Mouse (Mus musculus): Measurements from ENCODE around the gene Zdhhc7.
A peak's percentile ranks its signal among the peaks of the same experiment; 100 is the strongest.

The Zdhhc7 gene

DNA sequence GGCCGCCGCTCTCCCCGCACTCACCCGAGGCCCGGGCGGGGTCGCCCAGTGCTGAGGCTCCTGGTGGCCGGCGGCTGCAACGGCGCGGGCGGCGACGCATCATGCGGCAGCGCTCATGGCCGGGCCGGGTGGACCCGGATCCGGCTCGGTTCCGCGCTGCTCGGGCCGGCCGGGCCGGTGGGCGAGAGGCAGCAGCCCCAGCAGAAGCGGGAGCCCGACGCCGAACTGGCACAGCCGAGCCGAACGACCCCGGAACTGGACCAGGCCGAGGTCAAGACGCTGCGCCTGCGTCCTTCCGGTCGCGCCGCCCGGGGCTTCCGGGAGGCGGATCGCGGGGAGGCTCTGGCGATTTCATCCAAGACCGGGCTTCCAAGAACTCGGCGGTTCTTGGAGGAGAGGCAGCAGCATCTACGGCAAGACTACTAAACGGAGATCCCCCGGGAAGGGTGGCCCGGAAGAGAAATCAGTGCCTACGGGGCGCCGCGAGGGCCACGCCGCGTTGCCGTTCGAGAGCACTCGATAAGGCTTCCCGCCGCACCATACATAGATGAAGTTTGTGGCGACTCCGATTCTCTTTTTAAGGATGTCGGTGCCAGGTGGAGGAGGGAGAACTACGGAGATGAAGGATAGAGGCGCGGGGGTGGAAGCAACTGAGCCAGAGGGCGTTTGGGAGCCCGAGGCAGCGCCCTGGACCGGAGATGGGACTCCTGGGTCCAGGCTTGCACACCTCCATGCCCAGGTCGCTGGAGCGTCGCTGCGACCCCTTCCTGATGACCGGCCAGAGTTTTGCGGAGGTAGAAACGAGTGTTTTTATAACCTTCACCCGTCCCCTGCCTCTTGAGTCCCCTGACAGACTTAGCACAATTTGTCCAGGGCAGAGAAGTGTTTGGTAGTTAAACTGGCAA lies at the start of gene Zdhhc7:
Zdhhc7 (minus strand) TSS at position 415 of the 905 bp plus-strand sequence.
- DNase-seq (ENCODE audit: low spot score in 2 of 2), result peak; percentile 86 to 90

DNA sequence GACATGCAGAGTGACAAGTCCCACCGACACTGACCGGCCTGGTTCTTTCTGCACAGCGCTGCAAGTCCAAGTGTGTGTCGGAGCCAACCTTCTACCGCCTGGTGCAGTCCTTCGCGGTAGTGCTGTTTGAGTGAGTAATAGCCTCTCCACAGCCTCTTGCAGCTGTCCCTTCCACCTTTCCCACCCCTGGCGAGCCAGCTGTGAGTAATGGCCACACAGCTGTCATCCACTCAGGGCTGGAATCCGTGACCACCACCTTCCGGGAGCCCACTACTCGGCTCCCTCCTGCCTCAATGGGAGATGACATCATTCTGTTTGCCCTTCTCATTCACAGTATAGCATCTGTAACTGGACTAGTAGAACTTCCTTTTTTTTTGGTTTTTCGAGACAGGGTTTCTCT lies 48.7 kb upstream of the Zdhhc7 start:
- no peak for DNase-seq (ENCODE audit: low spot score in 2 of 2)

DNA sequence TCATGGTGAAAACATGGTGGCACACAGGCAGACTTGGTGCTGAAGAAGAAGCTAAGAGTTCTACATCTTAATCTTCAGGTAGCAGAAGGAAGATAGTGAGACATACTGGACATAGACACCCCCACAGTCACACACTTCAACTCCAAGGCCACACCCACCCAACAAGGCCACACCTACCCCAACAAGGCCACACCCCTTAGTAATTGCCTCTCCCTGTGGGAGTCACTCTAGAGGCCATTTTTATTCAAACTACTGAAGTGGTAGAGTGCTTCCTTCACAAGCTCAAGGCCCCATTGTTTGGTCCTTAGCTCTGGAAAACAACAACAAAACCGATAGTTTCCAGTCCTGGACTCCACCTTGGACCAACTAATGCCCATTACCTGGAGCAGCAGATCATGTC lies 44.8 kb upstream of the Zdhhc7 start:
- no peak for DNase-seq (ENCODE audit: low spot score in 2 of 2)

DNA sequence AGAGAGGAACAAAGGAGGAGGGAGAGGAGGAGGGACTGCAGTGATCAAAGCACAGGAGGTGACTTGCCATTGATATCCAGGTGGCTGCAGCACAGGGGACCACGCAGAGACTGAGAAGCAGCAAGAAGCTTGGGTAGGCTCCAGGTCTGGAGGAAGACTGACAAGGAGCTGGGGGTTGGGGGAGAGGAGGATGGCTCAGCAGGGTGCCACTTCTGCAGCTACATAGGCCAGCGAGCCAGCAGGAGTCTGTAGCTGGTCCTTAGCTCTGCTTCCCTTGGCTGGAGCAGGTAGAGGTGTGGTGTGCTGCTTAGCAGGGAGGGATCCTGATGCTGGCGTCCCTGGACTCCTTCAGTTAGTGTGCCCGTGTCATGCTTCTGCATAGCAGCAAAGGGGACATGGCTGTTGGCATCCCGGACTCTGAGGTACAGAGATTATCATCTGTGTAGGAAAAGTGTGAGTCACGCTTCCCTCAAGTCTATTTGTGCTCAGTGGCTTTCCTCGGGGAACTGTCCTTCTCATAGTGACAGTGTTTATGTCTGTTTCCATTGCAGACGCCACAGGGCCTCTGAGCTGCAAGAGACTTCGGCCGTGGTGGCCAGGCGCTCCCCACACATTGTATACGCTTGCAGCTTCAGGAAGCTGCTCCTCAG lies 43.5 kb upstream of the Zdhhc7 start:
- DNase-seq (ENCODE audit: low spot score in 2 of 2), result peak; percentile 55 to 63

DNA sequence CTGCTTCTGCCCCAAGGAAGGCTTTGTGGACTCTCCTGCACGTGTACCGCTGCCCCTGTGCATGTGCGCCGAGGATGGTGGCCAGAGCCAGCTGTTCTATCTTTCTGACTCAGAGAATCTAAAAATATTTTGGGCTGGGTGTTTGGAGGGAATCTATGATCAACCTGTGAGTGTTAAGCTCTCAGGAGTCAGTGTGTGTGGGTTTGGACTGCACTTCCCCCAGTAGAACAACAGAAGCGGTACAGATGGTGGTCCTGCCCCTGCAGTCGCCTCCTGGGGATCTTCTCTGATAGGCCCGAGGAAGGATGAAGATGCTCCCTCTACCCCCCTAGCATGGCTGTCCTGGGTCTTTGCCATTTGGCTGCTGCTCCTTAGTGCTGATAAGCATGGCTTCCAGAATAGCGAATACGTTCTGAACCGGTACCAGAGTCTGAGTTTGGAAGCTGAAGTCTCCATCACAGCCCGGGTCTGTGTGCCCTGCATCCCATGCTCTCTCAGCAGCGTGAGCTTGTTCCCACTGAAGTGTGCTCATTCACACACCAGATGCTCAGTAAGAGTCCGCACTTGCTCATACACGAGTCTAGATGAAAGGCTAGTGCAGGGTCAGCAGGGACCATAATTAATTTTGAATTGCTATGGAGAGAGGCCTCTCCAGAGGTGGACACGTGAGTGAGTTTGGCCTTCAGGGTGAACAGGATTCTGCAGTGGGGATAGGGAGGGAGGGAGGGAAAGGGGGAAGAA lies 42.8 kb upstream of the Zdhhc7 start:
- DNase-seq (ENCODE audit: low spot score in 2 of 2), result peak; percentile 53 to 65

DNA sequence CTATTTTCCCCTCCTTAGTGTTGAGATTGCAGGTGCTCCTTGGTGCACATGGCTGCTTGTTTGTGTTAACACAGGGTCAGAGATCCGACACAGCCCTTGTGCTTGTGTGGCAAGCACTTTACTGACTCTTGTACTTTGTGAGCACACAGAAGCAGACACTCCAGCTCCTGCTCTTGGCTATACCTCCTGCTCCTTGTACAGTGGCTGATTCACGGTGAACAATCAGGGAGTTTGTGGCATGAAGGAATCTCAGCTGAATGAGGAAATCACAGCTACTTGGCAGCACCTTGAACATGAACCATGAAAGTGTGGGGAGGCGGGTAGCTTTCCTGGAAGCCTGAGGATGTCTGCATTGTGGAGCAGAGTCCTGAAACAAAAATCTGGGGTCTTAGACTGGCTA lies 39.5 kb upstream of the Zdhhc7 start:
- no peak for DNase-seq (ENCODE audit: low spot score in 2 of 2)

DNA sequence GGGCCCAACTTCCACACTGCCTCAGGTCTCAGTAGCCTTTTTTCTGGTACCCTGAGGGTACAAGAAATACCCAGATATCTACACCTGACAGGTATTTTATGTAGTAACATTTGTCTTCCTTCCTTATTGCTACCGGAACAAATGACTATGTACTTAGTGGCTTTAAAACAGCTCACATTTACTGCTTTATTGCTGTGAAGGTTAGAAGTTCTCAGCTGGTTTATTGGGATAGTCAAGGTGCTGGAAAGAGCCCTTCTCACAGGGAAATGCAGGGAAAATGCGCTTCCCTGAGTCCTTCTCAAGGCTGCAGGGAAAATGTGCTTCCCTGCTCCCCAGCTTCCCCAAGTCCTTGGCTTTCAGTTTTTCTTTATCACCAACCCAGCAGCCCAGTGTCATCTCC lies 37.7 kb upstream of the Zdhhc7 start:
- DNase-seq (ENCODE audit: low spot score in 2 of 2), result no peak

DNA sequence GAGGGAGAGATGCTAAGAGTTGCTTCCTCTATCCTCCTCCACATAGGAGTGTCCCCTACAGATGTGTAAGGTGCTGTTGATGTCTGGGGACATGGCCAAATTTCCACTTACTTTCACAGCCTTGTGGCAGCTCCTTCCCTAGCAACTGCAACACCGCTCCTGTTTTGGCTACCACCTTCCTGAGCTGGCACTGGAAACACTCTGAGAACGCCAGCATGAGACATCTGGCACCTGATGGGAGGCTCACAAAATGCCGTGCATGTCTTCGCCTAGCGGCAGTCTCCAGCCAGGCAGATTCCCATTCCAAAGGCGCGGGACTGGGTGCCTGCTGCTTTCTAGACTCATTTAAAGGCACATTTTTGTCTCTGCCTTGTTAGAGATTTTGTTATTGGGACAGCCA lies 35.3 kb upstream of the Zdhhc7 start:
- peak; percentile 78 to 85 for DNase-seq (ENCODE audit: low spot score in 2 of 2)

DNA sequence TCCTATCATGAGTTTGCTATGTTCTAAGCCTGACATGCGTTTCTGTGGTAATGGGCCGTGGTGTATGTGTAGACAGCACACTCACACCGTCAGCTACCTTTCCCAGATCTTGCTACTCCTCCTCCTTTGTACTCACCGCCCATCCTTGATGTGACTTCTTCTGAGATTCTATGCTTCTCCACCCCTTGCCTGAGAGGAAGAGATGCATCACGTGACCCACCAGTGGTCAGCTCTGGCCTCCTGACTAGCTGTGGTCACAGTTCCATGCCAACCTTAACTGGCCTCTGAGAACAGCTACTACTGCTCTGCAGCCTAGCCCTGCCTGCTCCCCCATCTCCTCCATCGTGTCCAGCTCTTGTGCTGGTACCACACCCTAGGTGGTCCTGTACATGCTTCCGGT lies 34.4 kb upstream of the Zdhhc7 start:
- DNase-seq (ENCODE audit: low spot score in 2 of 2), result no peak

DNA sequence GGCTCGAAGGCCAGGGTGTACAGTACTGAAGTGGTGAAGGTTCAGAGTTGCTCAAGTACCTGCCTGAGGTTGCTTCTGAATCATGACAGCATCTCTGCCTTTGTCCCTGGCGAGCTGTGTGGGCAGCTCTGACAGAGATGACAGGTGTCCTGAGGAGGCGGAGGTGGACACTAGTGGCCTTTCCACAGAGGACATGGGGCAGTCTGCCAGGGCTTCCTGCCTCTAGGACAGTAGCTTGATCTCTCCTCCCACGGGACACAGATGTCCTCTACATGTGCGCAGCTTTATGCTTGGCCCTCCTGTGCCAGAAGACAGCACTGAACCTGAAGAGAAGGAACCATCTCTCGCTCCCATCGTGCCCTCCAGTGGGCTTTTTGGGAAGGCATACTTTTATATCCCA lies 31.9 kb upstream of the Zdhhc7 start:
- no peak for DNase-seq (ENCODE audit: low spot score in 2 of 2)

DNA sequence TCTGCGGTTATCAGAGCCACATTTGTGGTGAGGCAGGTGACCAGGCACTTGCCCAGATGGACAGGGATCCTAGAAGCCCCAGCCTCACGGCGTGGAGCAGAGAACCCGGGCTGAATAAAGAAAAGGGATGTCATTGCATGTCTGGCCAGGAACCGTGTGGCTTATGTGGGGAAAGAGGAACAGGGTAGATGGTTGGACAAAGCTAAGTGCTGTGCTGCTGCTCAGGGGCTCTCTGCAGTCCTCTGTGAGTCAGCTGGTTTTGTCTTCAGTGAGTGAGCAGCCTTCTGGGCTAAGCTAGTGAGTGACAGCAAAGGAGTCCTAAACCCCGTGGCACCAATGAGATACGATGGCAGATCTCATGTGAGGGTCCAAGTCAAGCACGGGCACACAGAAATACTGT lies 29.9 kb upstream of the Zdhhc7 start:
- no peak for DNase-seq (ENCODE audit: low spot score in 2 of 2)

DNA sequence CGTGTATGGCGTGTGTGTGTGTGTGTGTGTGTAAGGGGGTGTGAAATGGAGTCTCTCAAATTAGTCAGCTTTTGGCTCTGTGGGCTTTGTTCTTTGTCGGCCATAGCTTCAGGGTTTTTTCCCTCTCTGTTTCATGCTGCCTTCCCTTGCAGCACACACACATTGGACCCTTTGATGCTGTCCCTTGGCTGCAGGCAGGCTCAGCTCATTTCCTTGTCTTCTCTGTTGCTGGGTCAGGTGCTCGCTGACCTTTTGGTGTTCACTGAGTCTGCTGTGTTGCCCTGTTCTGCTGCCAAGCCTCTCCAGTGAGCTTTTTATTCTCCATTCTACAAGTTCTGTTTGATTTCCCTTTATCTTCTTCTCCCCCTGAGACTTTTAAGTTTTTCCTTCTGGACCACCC lies 28.3 kb upstream of the Zdhhc7 start:
- DNase-seq (ENCODE audit: low spot score in 2 of 2), result no peak

DNA sequence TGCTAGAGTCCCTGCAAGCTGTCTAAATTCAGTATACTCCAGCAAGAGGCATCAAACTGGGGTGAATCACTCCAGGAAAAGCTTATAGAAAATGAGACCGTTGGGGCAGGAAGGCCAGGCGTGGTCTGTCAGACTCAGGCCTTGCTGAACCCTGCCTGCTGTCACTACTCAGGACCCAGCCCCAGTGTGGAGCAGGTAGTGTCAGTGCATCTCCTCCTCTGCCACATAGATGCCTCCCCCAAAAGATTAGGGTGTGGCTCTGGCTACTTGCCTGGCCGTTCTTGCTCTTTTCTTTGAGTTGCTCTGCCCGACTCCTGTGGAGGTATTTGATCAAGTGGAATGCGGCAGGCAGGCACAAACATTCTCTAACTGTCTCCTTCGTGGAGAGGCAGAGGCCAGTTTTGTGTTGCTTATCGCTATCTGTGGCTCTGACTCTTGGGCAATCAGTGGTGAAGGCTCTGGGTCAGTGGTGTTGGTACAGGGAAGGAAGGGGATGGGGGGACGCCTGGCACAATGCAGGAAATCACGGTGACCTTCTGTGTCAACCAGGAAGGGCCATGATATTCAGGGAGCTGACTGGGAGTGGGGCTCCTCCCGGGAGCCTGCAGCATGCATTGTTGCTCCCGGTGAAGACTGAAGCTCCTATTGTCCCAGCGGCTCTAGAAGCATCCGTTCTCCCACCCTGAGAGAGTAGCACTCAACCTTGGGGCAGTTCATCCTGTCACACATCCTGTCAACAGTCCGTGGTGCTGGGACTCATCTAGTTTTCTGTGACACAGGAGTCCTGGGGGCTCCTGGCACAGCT lies 25.3 kb upstream of the Zdhhc7 start:
- no peak for DNase-seq (ENCODE audit: low spot score in 2 of 2)

DNA sequence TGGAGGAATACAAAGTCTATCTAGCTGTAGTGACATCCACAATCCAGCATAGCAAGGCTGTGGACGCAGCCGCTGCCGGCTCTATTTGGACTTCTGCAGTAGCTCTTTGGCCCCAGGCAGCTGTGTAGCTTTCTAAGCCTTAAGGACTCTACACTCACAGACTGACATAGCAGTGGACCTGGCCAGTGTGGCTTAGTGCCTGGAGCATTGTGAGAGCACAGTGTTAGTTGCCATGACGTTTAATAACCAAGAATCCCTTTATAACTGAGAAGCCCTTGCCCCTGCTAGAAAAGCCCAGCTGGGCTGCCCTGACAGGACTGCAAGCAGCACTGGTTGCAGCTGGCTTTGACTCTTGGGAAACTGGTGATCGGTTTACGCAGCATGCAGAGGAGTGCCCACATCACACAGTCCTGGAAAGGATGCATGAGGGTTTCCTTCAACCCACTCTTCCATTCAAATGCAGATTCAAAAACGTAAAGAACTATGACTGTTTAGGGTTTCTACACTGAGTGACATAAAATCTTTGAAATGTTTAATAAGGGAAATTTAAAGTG lies 23.6 kb upstream of the Zdhhc7 start:
- no peak for DNase-seq (ENCODE audit: low spot score in 2 of 2)

DNA sequence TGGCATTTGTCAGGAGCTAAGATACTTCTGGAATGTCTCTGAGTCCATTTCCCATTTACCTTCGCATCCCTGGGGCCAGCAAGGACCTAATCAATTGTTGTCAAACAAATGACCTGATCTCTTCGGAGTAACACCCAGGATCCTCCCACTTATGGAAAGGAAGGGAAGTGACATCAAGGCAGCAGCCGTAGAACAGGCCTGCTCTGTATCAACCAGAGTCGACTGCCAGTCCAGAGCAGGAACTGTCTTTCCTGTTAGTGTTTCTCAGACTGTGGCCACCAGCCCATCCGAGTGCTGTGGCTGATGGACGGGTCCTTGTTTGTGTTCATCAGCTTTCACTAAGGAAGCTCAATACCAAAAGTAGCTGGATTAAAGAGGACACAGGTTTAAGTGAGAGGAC lies 23.0 kb upstream of the Zdhhc7 start:
- DNase-seq (ENCODE audit: low spot score in 2 of 2), result no peak

DNA sequence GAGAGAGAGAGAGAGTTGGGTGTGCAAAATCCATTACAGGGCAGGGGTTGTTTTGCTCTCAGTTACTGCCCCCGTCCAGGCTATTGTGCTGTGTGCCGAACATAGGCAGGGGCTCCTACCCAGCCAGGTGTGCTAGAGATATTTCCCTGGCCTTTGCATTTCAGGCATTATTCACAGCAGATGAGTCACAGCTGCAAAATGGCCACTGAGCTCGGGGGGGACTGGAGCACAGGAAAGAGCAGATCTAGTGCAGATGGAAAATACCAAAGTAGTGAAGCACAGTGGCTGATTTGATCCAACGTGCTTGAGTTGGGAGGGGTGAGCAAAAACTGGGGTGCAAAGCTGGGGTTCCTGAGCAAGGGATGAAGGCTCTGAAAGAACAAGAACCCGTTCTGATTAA lies 19.7 kb upstream of the Zdhhc7 start:
- DNase-seq (ENCODE audit: low spot score in 2 of 2), result peak in 1 of 2 experiments; percentile 41

DNA sequence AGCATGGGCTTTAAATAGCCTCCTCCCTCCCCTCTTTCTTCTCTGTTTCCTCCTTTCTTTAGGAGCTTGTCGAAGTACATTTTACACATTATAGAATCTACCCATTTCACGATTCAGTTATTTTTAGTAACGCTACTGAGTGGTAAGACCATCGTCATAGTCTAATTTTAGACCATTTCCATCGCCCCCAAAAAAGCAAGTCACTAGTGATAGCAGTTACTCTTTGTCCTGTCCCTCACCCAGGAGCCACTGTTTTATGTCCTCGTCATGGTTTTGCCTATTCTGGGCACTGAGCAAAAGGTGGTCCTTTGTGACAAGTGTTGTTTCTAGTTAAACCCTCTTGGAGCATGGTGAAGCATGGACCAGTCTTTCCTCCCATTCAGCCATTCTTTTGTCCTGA lies 18.6 kb upstream of the Zdhhc7 start:
- DNase-seq (ENCODE audit: low spot score in 2 of 2), result no peak

DNA sequence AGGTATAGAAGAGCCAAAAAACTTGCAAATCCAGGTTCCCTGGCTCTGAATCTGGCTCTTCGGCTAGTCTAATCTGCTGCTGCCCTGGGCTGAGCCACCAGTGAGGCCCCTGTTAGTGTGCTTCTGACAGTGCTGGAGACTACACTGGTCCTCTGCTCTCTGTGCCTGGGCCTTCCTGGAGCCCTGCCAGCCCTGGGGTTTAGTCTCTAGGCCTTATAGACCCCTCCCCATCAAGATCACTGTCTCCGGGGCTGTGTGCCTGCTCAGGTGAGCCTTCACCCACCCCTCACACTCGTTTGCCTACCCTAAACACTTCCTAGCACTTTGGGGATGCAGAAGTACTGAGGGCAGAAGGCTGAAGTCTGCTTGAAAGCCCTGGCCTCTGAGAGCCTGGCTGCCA lies 18.1 kb upstream of the Zdhhc7 start:
- no peak for DNase-seq (ENCODE audit: low spot score in 2 of 2)

DNA sequence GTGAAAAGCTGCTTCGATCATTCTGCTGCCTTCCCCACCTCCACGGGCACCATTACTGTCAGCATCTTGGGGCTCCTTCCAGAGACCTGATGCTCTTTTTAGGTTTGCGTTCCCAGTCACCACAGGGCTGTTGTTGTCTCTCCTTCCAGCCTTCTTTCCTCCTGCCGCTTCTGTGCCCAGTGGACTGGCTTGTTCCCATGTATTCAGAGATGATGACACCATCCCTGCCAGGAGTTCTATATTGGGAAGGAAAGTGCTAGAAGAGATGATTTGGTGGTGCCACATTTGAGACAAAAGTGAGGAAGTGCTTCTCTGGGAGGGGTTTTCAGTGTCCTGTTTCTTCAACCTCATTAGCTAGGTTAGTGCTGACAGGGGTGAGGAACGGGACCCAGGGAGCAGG lies 17.6 kb upstream of the Zdhhc7 start:
- no peak for DNase-seq (ENCODE audit: low spot score in 2 of 2)

DNA sequence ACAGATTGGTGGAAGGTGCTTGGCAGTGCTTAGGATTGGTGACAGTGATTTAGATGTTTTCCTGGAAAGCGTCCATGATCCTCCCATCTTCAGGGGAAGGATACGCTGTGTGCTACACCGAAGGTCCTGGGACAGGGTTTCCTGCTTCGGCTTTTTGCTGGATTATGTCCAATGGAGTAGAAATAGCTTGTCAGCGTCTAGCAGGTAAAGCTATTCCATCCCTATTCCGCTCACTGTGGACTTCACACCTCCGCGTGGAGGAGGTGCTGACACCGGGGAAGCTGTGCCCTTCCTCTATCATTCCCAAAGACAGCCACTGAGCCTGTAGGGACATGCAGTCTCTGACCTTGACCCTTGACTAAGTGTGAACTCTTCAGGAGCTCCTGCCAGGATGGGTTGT lies 16.9 kb upstream of the Zdhhc7 start:
- no peak for DNase-seq (ENCODE audit: low spot score in 2 of 2)

DNA sequence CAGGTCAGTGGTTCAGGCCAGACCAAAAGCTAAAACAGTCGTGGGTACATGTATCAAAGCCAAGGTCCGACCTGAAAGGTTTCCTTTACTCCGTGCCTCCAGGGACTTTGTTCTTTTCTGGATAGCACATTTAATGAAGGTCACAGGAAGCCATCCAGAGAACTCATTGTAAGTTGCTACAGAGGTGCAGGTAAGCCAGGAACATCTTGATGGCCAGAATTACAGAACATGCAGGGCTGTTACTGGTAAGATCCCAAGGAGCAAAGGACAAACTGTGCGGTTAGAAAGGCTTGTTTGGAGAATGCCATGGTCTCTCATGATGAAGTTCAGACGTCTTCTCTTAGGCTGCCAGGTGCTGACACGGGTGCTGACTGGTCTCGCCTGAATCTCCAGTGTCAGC lies 15.3 kb upstream of the Zdhhc7 start:
- no peak for DNase-seq (ENCODE audit: low spot score in 2 of 2)

Measured in right cerebral cortex, adult 2 months (tissue).